Comparison of ENCODE assay signal across 25 mouse cellular contexts in the genomic region with DNA sequence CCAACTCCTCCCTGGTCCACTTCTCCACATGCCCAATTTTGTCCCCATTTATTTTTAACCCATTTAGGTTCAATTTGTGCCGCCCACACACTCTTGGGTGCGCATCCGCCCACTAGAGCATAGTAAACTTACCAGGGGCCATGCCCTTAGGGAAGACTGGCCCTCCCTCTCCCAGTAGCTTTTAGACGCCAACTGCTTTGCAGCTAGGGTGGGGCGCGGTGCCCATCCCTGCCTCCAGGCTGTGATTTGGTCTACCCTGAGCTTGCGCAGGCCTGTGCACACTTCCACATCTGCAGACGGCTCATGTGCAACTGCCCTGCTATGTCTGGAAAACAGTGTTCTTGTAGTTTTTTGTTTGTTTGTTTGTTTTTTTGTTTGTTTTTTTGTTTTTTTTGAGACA. TPM values are rescaled to one million over a fixed set of nuclear protein-coding genes. Genes with fewer than 3 reads are reported as not detected.
DNase-seq lines count a peak whose midpoint lies in the region; TF ChIP-seq lines count a peak whose summit lies in the region.
"Had no signal": no experiment of that assay in that cellular context is flagged by ENCODE, and none has a peak within 500 bp of the region (broad histone marks: within the 10 kb centered on the region; RNA-seq: fewer than 3 reads in every experiment).

No protein-coding gene starts in this region.

- TF ChIP-seq CTCF in ES-Bruce4 (IDR thresholded peaks at IDR 0.05; ENCODE audit: low read depth, low read length) = no peak

- H3K9ac ChIP-seq in ES-Bruce4 (ENCODE audit: low read depth, poor library complexity, severe bottlenecking) = no peak overlapping the region
- H3K9ac ChIP-seq: forebrain, embryonic 13.5 days; forebrain, postnatal 0 days; heart, embryonic 13.5 days; hindbrain, embryonic 14.5 days had no signal

- H3K4me3 ChIP-seq in ES-Bruce4 (ENCODE audit: low read depth, low read length) = no peak overlapping the region
- H3K4me3 ChIP-seq: forebrain, embryonic 10.5 days; forebrain, embryonic 13.5 days; heart, adult 2 months; heart, embryonic 10.5 days; heart, embryonic 13.5 days had no signal

- no peaks in the 10 kb centered on the region for H3K27me3 ChIP-seq in ES-Bruce4 (ENCODE audit: control insufficient read depth, insufficient read depth, low read length, poor library complexity, severe bottlenecking)
- H3K27me3 ChIP-seq: forebrain, embryonic 13.5 days; heart, embryonic 13.5 days had no signal

- peak; percentile 37 for DNase-seq in A20 (ENCODE audit: low read depth, low spot score)
- DNase-seq in R1 (ENCODE audit: low read depth, low spot score) = peak; percentile 51
- DNase-seq in thymus, postnatal 10 days (ENCODE audit: low spot score in 2 of 2) = no peak
- no peak for DNase-seq in ovary, postnatal 36 days (ENCODE audit: low spot score)
- no peak for DNase-seq in gastrocnemius, postnatal 14 days
- DNase-seq: adrenal gland, adult 8-10 months; adrenal gland, postnatal 25 days; cerebellum, adult 11-12 months; cerebellum, adult 8-10 months; cerebellum, postnatal 10 days; cerebellum, postnatal 36 days; embryo, embryonic 11 days; forebrain, postnatal 0 days; gastrocnemius, postnatal 36 days; heart, adult 2 months; heart, postnatal 14 days; heart, postnatal 4 days; kidney, adult 2 months had no signal

- intact Hi-C loops in gastrocnemius, postnatal 14 days (cut with DNase I; ENCODE audit: low total_unique reads) = no loop called here

- H3K9me3 ChIP-seq in ES-Bruce4 (replicated peaks; ENCODE audit: control insufficient read depth, insufficient read depth, low read length, poor library complexity, severe bottlenecking) = no peaks in the 10 kb centered on the region
- H3K9me3 ChIP-seq: forebrain, embryonic 10.5 days; forebrain, embryonic 13.5 days; heart, embryonic 10.5 days; heart, embryonic 13.5 days had no signal

- no peak overlapping the region for H3K27ac ChIP-seq in ES-Bruce4 (ENCODE audit: insufficient read depth, low read length)
- H3K27ac ChIP-seq: forebrain, embryonic 10.5 days; forebrain, embryonic 13.5 days; heart, embryonic 10.5 days; heart, embryonic 13.5 days; hindbrain, embryonic 14.5 days; hindbrain, postnatal 0 days had no signal

- H3K36me3 ChIP-seq in ES-Bruce4 (ENCODE audit: control insufficient read depth, insufficient read depth, low read length, poor library complexity, severe bottlenecking) = no peaks in the 10 kb centered on the region
- H3K36me3 ChIP-seq: forebrain, embryonic 10.5 days; heart, embryonic 10.5 days; heart, embryonic 13.5 days had no signal

- H3K4me1 ChIP-seq in ES-Bruce4 (ENCODE audit: control insufficient read depth, insufficient read depth, low read length) = no peaks in the 10 kb centered on the region
- H3K4me1 ChIP-seq: forebrain, embryonic 13.5 days had no signal

- TF ChIP-seq POLR2A in ES-Bruce4 (IDR thresholded peaks at IDR 0.05; ENCODE audit: insufficient read depth, low read length) = no peak

- peak; percentile 87 for TF ChIP-seq EP300 in ES-Bruce4 (IDR thresholded peaks at IDR 0.05; ENCODE audit: insufficient read depth, low read depth, low read length)

RNA-seq across cellular contexts. Expression of a gene that starts 16.3 kb away (rescaled TPM):
- 38.9 and 39.5 TPM in 2 replicates for polyA plus RNA-seq in ES-Bruce4 (2011; ENCODE audit: insufficient read depth, insufficient read length, low read depth, missing spikeins)
- total RNA-seq in gastrocnemius, postnatal 14 days (2021) = 10 to 100 TPM; 11.8 to 14.9 TPM

RNA-seq across cellular contexts. Expression of a gene that starts 26.9 kb away (rescaled TPM):
- 52.1 and 56.3 TPM in 2 replicates for polyA plus RNA-seq in ES-Bruce4 (2011; ENCODE audit: insufficient read depth, insufficient read length, low read depth, missing spikeins)
- total RNA-seq in gastrocnemius, postnatal 14 days (2021) = 10 to 100 TPM; 60.6 to 66.2 TPM

Comparison
In these comparisons a context has a peak if more than half of its experiments do, and no peak if none do; other contexts are left out.
1. DNase-seq: peak in A20 (single experiment) and R1 (single experiment); none in thymus, postnatal 10 days (0 of 2), ovary, postnatal 36 days (single experiment) and gastrocnemius, postnatal 14 days (single experiment).